Mouse (Mus musculus) heart, postnatal 25 days (tissue): ENCODE data around the gene Acad10. TPM values are rescaled to one million over a fixed set of nuclear protein-coding genes. Genes with fewer than 3 reads are reported as not detected.

Source experiments
- DNase-seq: peaks from one replicate; pipeline ENCODE4 v3.0.0; 2022; ENCODE audit warnings: low spot score
- intact Hi-C: fragments of 180-260 bp; cut with DNase I; formaldehyde crosslinking; loops from one replicate; pipeline ENCODE4 v1.15.1; 2025
- total RNA-seq, 2 experiments: library from RNA; stranded (reverse); gene quantifications; 2 replicates each; pipeline ENCODE4 v1.2.3; 2021

The Acad10 gene
- total RNA-seq, 2 experiments from 2014 or later = 18.6 to 21.7 TPM

DNA sequence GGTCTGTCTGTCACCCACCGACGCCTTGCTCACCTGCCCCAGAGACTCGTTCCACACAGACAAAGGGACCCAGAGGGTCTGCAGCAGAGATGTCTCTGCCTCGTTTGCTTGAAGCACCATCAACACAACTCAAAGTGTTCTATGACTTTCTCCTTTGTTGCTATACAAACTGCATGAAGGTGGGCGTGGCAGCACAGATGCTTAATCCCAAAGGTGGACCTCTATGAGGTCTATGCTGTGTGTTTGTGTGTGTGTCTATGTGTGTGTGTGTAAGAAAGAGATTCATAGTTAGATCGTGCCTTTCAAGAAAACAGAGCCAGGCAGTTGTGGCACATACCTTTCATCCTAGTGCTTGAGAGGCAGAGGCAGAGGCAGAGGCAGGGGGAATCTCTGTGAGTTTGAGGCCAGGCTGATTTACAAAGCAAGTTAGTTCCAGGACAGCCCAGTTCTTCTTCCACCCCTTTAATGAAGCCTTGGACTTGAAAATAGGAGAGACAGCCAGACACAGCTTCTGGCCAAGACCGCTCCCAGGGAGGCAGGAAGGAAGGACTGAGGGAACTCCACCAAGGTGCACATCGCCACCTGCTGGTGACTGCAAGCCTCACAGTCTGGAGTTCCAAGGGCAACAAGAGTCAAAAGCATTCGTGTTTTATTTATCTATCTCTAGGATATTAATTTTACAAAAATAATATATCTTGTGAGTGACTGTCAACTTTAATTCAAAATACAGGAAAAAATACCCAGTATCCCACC is 58.6 kb downstream of the Acad10 start:
- intact Hi-C loops = loop anchor here (1.0 to 5.0 kb wide), 3 partner anchors 17 to 54 kb away; partner anchors contain the start of genes Adam1a, Gm42878 and Mapkapk5
- peak; percentile 85 for DNase-seq

- intact Hi-C loops = no loop called here
- no peak for DNase-seq
Measured at GRCm38 (mm10) chr5:121598871-121599610, 61.3 kb downstream of the Acad10 start.

- intact Hi-C loops = no loop called here
- DNase-seq = no peak
Measured at GRCm38 (mm10) chr5:121597991-121598537, 62.2 kb downstream of the Acad10 start.

- intact Hi-C loops = no loop called here
- DNase-seq = no peak
Measured at GRCm38 (mm10) chr5:121597332-121597731, 63.0 kb downstream of the Acad10 start.

DNA sequence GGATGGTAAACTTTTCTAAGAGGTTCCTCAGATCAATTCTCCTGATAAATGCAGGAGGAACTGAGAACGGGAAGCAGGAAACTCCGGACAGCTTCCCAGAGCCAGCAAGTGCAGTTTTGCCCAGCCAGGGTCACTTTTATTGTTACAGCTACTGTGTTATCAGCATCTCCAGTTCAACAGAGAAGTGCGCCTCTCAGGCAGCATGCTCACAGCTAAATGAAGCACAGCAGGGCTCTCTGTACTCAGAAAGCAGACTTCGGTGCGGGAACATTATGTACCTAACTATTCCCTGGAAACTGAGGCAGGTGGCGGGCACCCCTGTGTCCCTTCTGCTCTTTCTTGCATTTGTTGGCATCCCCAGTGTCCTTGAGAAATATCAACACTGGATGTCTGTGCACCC is 64.1 kb downstream of the Acad10 start:
- intact Hi-C loops = no loop called here
- no peak for DNase-seq

GRCm38 (mm10) chr5:121595758-121596157 is 64.6 kb downstream of the Acad10 start:
- intact Hi-C loops = no loop called here
- no peak for DNase-seq

GRCm38 (mm10) chr5:121594714-121595313 is 65.5 kb downstream of the Acad10 start:
- intact Hi-C loops = no loop called here
- no peak for DNase-seq

- DNase-seq = peak; percentile 85
- intact Hi-C loops = no loop called here
Measured at GRCm38 (mm10) chr5:121593451-121594401, 66.6 kb downstream of the Acad10 start, which contains the start of gene Aldh2. Gene Aldh2 (minus strand): TSS chr5:121593824.

GRCm38 (mm10) chr5:121592816-121593407 is 67.4 kb downstream of the Acad10 start:
- intact Hi-C loops = no loop called here
- peak; percentile 13 for DNase-seq

- no peak for DNase-seq
- intact Hi-C loops = no loop called here
Measured at GRCm38 (mm10) chr5:121592064-121592815, 68.1 kb downstream of the Acad10 start.

DNA sequence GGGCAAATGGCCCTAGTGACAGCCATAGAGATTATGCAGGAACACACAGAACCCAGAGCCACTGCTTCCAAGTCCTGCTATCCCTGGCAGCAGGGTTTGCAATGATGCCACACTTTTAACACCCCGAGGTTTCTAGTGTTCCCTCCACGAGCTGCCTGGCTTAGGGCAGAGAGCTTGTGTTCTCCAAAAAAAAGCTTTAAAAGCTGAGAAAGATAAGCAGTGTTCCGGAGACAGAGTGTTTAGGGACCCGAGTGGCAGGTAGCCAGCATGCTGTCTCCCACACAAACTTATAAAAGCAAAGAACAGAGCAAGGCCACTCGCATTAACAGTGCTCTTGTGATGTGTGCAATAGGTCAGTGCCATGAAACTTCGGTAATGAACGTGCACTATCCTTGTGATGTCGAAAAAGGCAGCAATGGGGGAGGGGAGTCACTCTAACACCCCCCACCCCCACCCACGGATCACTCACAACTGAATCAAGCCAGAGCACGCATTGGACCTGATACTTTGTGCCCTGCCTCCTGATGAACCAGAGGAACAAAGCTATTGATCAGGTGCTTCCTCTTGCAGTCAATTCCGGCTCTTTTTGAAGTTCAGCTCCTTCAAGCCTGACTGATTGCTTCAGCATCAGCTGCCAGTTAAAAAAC is 68.8 kb downstream of the Acad10 start:
- peak; percentile 9 for DNase-seq
- intact Hi-C loops = no loop called here

GRCm38 (mm10) chr5:121589928-121590327 is 70.4 kb downstream of the Acad10 start:
- intact Hi-C loops = no loop called here
- DNase-seq = no peak

DNA sequence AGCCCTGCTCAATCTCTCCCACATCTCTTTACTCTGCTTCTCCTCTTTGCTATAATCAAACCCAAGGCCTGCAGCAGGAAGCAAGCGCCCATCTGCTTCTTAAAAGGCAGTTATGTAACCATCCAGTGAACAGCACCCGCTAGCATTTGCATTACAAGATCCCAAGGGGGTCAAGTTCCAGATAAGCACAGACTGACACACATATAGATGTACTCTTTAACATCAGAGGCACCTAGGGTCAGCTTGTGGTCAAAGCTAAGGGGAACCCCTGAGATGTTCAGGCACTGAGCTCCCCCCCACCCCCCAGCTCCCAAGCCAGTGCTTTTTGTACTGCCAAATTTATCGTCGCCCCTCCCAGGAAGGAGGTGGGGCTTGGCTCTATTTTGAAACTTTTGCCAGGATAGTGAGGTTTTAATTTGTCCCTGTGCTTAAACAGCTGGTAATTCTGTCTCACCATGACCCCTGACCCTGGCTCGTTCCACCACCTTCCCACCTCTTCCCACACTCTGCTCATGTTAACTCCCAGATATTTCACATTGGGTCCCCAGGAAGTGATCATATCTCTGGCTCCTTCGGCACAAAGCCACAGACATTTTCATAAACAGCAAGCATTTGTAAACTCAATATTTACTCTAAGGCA is 73.8 kb downstream of the Acad10 start:
- intact Hi-C loops = no loop called here
- peak; percentile 64 for DNase-seq

DNA sequence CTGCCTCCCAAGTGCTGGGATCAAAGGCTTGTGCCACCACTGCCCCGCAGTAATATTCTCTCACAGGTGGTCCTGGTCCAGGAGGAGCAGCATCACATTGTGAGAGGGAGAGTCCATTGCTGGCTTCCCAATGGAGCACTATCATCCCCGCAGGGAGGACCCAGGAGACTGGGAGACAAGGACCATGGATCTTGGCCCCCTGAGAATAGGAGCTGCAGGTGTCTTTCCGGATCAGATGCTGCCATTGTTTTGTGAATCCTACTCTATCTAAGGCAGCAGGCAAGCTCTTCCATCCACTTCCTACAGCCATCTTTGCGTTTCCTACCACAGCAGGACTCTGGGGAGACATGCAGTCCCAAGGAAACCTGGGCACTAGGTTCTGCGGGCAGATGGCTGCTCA is 74.6 kb downstream of the Acad10 start:
- intact Hi-C loops = loop anchor here (2.0 kb wide), 1 partner anchor 17 kb away; no protein-coding TSS in a partner anchor
- DNase-seq = no peak

DNA sequence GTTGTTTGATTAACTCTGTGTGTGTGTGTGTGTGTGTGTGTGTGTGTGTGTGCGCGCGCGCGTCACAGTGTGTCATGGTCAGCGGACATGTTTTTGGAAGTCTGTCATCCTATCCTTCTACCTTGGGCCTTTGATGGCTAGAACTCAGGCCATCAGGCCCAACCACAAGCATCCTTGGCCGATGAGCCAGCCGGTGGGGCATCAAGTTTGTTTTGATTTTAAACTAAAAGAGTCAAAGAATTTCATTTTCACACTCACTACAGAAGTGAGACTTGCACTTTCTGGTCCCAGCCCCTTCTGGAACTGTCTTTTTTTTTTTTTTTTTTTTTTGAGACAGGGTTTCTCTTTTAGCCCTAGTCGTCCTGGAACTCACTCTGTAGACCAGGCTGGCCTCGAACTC is 75.3 kb downstream of the Acad10 start:
- intact Hi-C loops = loop anchor here (2.0 kb wide), 1 partner anchor 18 kb away; no protein-coding TSS in a partner anchor
- no peak for DNase-seq

GRCm38 (mm10) chr5:121583765-121584501 is 76.4 kb downstream of the Acad10 start:
- intact Hi-C loops = loop anchor here (2.0 kb wide), 1 partner anchor 19 kb away; no protein-coding TSS in a partner anchor
- peak; percentile 97 for DNase-seq
